Mouse (Mus musculus) midbrain, embryonic 14.5 days (tissue): ENCODE measurements at regions not wholly inside any gene's neighbourhood (a gene's known extent, or its start where the extent isn't known, plus 50 kb on each side); places are given as distances from the start of the nearest gene placed in this dataset.

Experiments used
- ATAC-seq: fragments of 200-750 bp; cut with Nextera tagmentation; 2 replicates; pipeline ENCODE4 v1.8.0; 2017; ENCODE audit warnings: moderate number of reproducible peaks, moderate library complexity; ENCODE audit not compliant: low FRiP score, low TSS enrichment
- DNase-seq: peaks from one replicate; pipeline ENCODE4 v3.0.0-alpha.2; 2015
- H3K27ac ChIP-seq: fragments of 300-500 bp; sonication (generic); replicated peaks from 2 replicates; pipeline ENCODE4 v1.5.1; 2014; ENCODE audit warnings: mild to moderate bottlenecking, low read depth, low read length, moderate library complexity
- H3K27me3 ChIP-seq: fragments of 300-500 bp; sonication (generic); 2 replicates; pipeline ENCODE4 v1.6.1; 2014; ENCODE audit warnings: low read length, control low read depth, mixed read lengths; ENCODE audit not compliant: control insufficient read depth, insufficient read depth
- H3K36me3 ChIP-seq: fragments of 300-500 bp; sonication (generic); 2 replicates; pipeline ENCODE4 v1.6.1; 2014; ENCODE audit warnings: low read length, control low read depth; ENCODE audit not compliant: control insufficient read depth, insufficient read depth
- H3K4me1 ChIP-seq: fragments of 300-500 bp; sonication (generic); 2 replicates; pipeline ENCODE4 v1.6.1; 2014; ENCODE audit warnings: mild to moderate bottlenecking, antibody characterized with exemption, low read length, control low read depth; ENCODE audit not compliant: control insufficient read depth, insufficient read depth
- H3K4me2 ChIP-seq: fragments of 300-500 bp; sonication (generic); 2 replicates; pipeline ENCODE4 v1.6.1; 2014; ENCODE audit warnings: mild to moderate bottlenecking, low read length, moderate library complexity
- H3K4me3 ChIP-seq: fragments of 300-500 bp; sonication (generic); replicated peaks from 2 replicates; pipeline ENCODE4 v1.5.1; 2014; ENCODE audit warnings: low read depth, low read length
- H3K9ac ChIP-seq: fragments of 300-500 bp; sonication (generic); replicated peaks from 2 replicates; pipeline ENCODE4 v1.6.1; 2014; ENCODE audit warnings: mild to moderate bottlenecking, low read length, moderate library complexity
- H3K9me3 ChIP-seq: fragments of 300-500 bp; sonication (generic); 2 replicates; pipeline ENCODE4 v1.6.1; 2016; ENCODE audit warnings: low read length, control low read depth, mixed read lengths; ENCODE audit not compliant: control insufficient read depth
- WGBS: fragments of 180-500 bp; shearing (Covaris S2); extraction: QIAGEN DNeasy Blood & Tissue Kit; methylation state at CpG from one replicate; pipeline ENCODE4 v1.1.7; 2014; 5-methylcytosine and 5-hydroxymethylcytosine counted together

- no peaks in the 10 kb centered on the region for H3K9me3 ChIP-seq
- no peak overlapping the region for H3K9ac ChIP-seq
- H3K27me3 ChIP-seq: no peaks in the 10 kb centered on the region
- H3K4me3 ChIP-seq: no peak overlapping the region
- WGBS: 57% methylated on average over 2 of the region's 2 CpGs
- no peak overlapping the region for H3K4me2 ChIP-seq
- no peaks in the 10 kb centered on the region for H3K4me1 ChIP-seq
- no peak for ATAC-seq
- no peak overlapping the region for H3K27ac ChIP-seq
- DNase-seq: no peak
- H3K36me3 ChIP-seq: no peaks in the 10 kb centered on the region
Measured at GRCm38 (mm10) chrX:23499320-23499719, 134.4 kb upstream of the Klhl13 start.

- Histone ChIP-seq H3K27ac (no peak overlapping the region), H3K9me3 (no peaks in the 10 kb centered on the region), H3K4me2 (no peak overlapping the region), H3K4me3 (no peak overlapping the region), H3K9ac (no peak overlapping the region), H3K4me1 (no peaks in the 10 kb centered on the region), H3K27me3 (no peaks in the 10 kb centered on the region), H3K36me3 (no peaks in the 10 kb centered on the region)
- DNase-seq: no peak
- no peak for ATAC-seq
- 20% methylated on average over 1 of the region's 1 CpGs for WGBS
Measured at GRCm38 (mm10) chrX:23495199-23495598, 130.3 kb upstream of the Klhl13 start.

GRCm38 (mm10) chrX:23476868-23477267 is 112.0 kb upstream of the Klhl13 start:
- H3K4me2 ChIP-seq: no peak overlapping the region
- 68% methylated on average over 1 of the region's 1 CpGs for WGBS
- no peak overlapping the region for H3K4me3 ChIP-seq
- H3K36me3 ChIP-seq: no peaks in the 10 kb centered on the region
- H3K27me3 ChIP-seq: no peaks in the 10 kb centered on the region
- H3K4me1 ChIP-seq: no peaks in the 10 kb centered on the region
- H3K9me3 ChIP-seq: no peaks in the 10 kb centered on the region
- no peak overlapping the region for H3K9ac ChIP-seq
- ATAC-seq (no peak), DNase-seq (no peak)
- H3K27ac ChIP-seq: no peak overlapping the region

GRCm38 (mm10) chrX:23466031-23466430 is 101.1 kb upstream of the Klhl13 start:
- Histone ChIP-seq H3K27me3 (no peaks in the 10 kb centered on the region), H3K36me3 (no peaks in the 10 kb centered on the region), H3K27ac (no peak overlapping the region), H3K9ac (no peak overlapping the region), H3K9me3 (no peaks in the 10 kb centered on the region; the same call in 1 of the 2 replicates), H3K4me1 (no peaks in the 10 kb centered on the region), H3K4me3 (no peak overlapping the region), H3K4me2 (no peak overlapping the region)
- ATAC-seq (no peak), DNase-seq (no peak)

GRCm38 (mm10) chrX:23453616-23454015 is 88.7 kb upstream of the Klhl13 start:
- H3K36me3 ChIP-seq: no peaks in the 10 kb centered on the region
- no peak for DNase-seq
- no peaks in the 10 kb centered on the region for H3K9me3 ChIP-seq
- no peak overlapping the region for H3K4me3 ChIP-seq
- no peak overlapping the region for H3K4me2 ChIP-seq
- 86% methylated on average over 3 of the region's 3 CpGs for WGBS
- H3K27ac ChIP-seq: no peak overlapping the region
- H3K9ac ChIP-seq: no peak overlapping the region
- ATAC-seq: no peak
- no peaks in the 10 kb centered on the region for H3K4me1 ChIP-seq
- no peaks in the 10 kb centered on the region for H3K27me3 ChIP-seq

GRCm38 (mm10) chrX:23422746-23423145 is 57.9 kb upstream of the Klhl13 start:
- H3K9ac ChIP-seq: no peak overlapping the region
- H3K27ac ChIP-seq: no peak overlapping the region
- no peaks in the 10 kb centered on the region for H3K4me1 ChIP-seq
- no peaks in the 10 kb centered on the region for H3K36me3 ChIP-seq
- H3K4me3 ChIP-seq: no peak overlapping the region
- H3K27me3 ChIP-seq: no peaks in the 10 kb centered on the region
- 69% methylated on average over 1 of the region's 1 CpGs for WGBS
- ATAC-seq (peak; percentile 24; the same call in 1 of the 2 replicates), DNase-seq (peak; percentile 47)
- no peak overlapping the region for H3K4me2 ChIP-seq
- H3K9me3 ChIP-seq: no peaks in the 10 kb centered on the region

GRCm38 (mm10) chrX:23417525-23417924 is 52.6 kb upstream of the Klhl13 start:
- ATAC-seq: no peak
- Histone ChIP-seq H3K4me1 (no peaks in the 10 kb centered on the region), H3K27ac (no peak overlapping the region), H3K27me3 (no peaks in the 10 kb centered on the region), H3K9me3 (no peaks in the 10 kb centered on the region), H3K4me2 (no peak overlapping the region), H3K36me3 (no peaks in the 10 kb centered on the region), H3K9ac (no peak overlapping the region), H3K4me3 (no peak overlapping the region)
- 77% methylated on average over 1 of the region's 1 CpGs for whole genome bisulfite sequencing
- DNase-seq: no peak
